ENCODE assay signal across 18 mouse cellular contexts in the genomic region with DNA sequence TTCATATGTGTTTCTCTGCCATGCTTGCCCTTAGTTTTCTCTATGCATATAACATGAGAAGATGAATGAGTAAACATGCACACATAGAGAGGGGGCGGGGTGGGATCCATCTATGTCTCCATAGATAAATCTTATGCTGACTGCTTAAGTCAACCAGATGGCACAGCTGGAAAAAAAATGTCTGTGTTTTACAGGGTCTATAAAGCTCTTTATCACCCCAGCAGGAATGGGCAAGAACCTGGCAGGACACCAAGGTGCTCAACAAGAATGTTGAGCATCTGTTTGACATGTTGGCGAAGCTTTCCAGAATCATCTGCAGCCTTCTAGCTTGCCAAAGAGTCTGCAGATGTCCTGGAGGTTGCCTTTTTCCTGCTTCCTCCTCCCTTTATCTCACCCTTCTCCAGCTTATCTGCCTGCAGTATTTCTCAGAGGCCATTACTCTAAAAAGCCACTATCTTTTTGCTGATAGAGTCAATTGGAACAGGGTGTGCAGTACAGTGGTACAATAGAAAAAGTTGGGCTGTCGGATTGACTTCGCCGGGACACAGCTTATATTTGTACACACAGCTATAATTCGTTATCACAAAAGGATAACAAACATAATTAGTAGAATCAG.
DNase-seq lines count a peak whose midpoint lies in the region; ATAC-seq and TF ChIP-seq lines count a peak whose summit lies in the region.
"Had no signal": no experiment of that assay in that cellular context is flagged by ENCODE, and none has a peak within 500 bp of the region (broad histone marks: within the 10 kb centered on the region; RNA-seq: fewer than 3 reads in every experiment).

No protein-coding gene starts in this region.

- no peak overlapping the region for H3K4me3 ChIP-seq in midbrain, postnatal 0 days (ENCODE audit: low read depth, low read length)
- no peak overlapping the region for H3K4me3 ChIP-seq in midbrain, embryonic 14.5 days (replicated peaks; ENCODE audit: low read depth, low read length)
- H3K4me3 ChIP-seq: midbrain, embryonic 10.5 days; neural tube, embryonic 13.5 days had no signal

- no peak overlapping the region for H3K9ac ChIP-seq in midbrain, postnatal 0 days (replicated peaks; ENCODE audit: low read length, poor library complexity, severe bottlenecking)
- no peak overlapping the region for H3K9ac ChIP-seq in midbrain, embryonic 14.5 days (replicated peaks; ENCODE audit: low read length)
- H3K9ac ChIP-seq: neural tube, embryonic 13.5 days had no signal

- ATAC-seq in midbrain, postnatal 0 days (ENCODE audit: low FRiP score), result no peak
- ATAC-seq in midbrain, embryonic 14.5 days (ENCODE audit: low FRiP score, low TSS enrichment), result no peak
- ATAC-seq: inflammation-experienced regulatory T-cells, adult 6 months had no signal

- intact Hi-C loops in heart, postnatal 14 days (cut with DNase I), result no loop called here

- H3K4me1 ChIP-seq in midbrain, postnatal 0 days (ENCODE audit: insufficient read depth, low read length), result no peaks in the 10 kb centered on the region
- H3K4me1 ChIP-seq in midbrain, embryonic 14.5 days (ENCODE audit: control insufficient read depth, insufficient read depth, low read length), result no peaks in the 10 kb centered on the region
- H3K4me1 ChIP-seq: midbrain, embryonic 10.5 days; neural tube, embryonic 13.5 days had no signal

- no peak overlapping the region for H3K4me2 ChIP-seq in midbrain, postnatal 0 days (ENCODE audit: low read depth, low read length, poor library complexity, severe bottlenecking)
- H3K4me2 ChIP-seq in midbrain, embryonic 14.5 days (ENCODE audit: low read length), result no peak overlapping the region
- H3K4me2 ChIP-seq: neural tube, embryonic 13.5 days had no signal

- TF ChIP-seq CTCF in midbrain, postnatal 0 days (IDR thresholded peaks at IDR 0.05), result no peak

- H3K27ac ChIP-seq in midbrain, postnatal 0 days (ENCODE audit: low read depth, low read length), result no peak overlapping the region
- H3K27ac ChIP-seq in midbrain, embryonic 14.5 days (replicated peaks; ENCODE audit: low read depth, low read length), result no peak overlapping the region
- H3K27ac ChIP-seq: midbrain, embryonic 10.5 days; neural tube, embryonic 13.5 days had no signal

- DNase-seq in frontal cortex, adult 2 months (ENCODE audit: extremely low spot score in 1 of 2, low spot score in 1 of 2), result peak; percentile 5 to 17
- DNase-seq in frontal cortex, postnatal 14 days (ENCODE audit: low spot score in 2 of 2), result no peak
- peak; percentile 16 to 23 for DNase-seq in heart, postnatal 14 days
- DNase-seq in heart, adult 11 months, result no peak
- DNase-seq in midbrain, postnatal 0 days (ENCODE audit: low spot score), result peak; percentile 78
- DNase-seq in midbrain, embryonic 14.5 days, result no peak
- DNase-seq in layer of hippocampus, adult 9-10 months (ENCODE audit: low spot score), result no peak
- DNase-seq: adrenal gland, postnatal 25 days; cerebellum, adult 9-11 months; embryo, embryonic 11 days; kidney, adult 9 months; kidney, postnatal 4 days; lung, adult 18-20 months; lung, postnatal 4 days; thymus, postnatal 14 days had no signal

- no peaks in the 10 kb centered on the region for H3K27me3 ChIP-seq in midbrain, postnatal 0 days (ENCODE audit: insufficient read depth, low read length)
- no peaks in the 10 kb centered on the region for H3K27me3 ChIP-seq in midbrain, embryonic 14.5 days (ENCODE audit: control insufficient read depth, insufficient read depth, low read length)
- H3K27me3 ChIP-seq: neural tube, embryonic 13.5 days had no signal

- no peaks in the 10 kb centered on the region for H3K9me3 ChIP-seq in midbrain, postnatal 0 days (ENCODE audit: low read length)
- no peaks in the 10 kb centered on the region for H3K9me3 ChIP-seq in midbrain, embryonic 14.5 days (ENCODE audit: control insufficient read depth, low read length)
- H3K9me3 ChIP-seq: midbrain, embryonic 10.5 days; neural tube, embryonic 13.5 days had no signal

- WGBS in midbrain, postnatal 0 days, result 88% methylated on average over 6 of the region's 6 CpGs
- 91% methylated on average over 6 of the region's 6 CpGs for WGBS in midbrain, embryonic 14.5 days

- H3K36me3 ChIP-seq in midbrain, postnatal 0 days (ENCODE audit: insufficient read depth, low read length), result no peaks in the 10 kb centered on the region
- H3K36me3 ChIP-seq in midbrain, embryonic 14.5 days (ENCODE audit: control insufficient read depth, insufficient read depth, low read length), result no peaks in the 10 kb centered on the region
- H3K36me3 ChIP-seq: midbrain, embryonic 10.5 days; neural tube, embryonic 13.5 days had no signal

Comparison
In these comparisons a context has a peak if more than half of its experiments do, and no peak if none do; other contexts are left out.
1. DNase-seq: peak in frontal cortex, adult 2 months (2 of 2), heart, postnatal 14 days (2 of 2) and midbrain, postnatal 0 days (single experiment); none in frontal cortex, postnatal 14 days (0 of 2), heart, adult 11 months (single experiment), midbrain, embryonic 14.5 days (single experiment) and layer of hippocampus, adult 9-10 months (single experiment).